Mouse (Mus musculus) CD4-positive helper T cell, adult 2 months (primary cell): ENCODE data around the gene Arglu1.
A peak's percentile ranks its signal among the peaks of the same experiment; 100 is the strongest.

ENCODE experiments used
- DNase-seq: peaks from one replicate; pipeline ENCODE4 v3.0.0-alpha.2; 2012; ENCODE audit warnings: low read depth, missing footprints, low spot score

Arglu1 gene

GRCm38 (mm10) chr8:8690146-8691092 is at the start of gene Arglu1:
Gene Arglu1 (minus strand): TSS chr8:8690521.
- DNase-seq = peak; percentile 95

- no peak for DNase-seq
Observed at GRCm38 (mm10) chr8:8737271-8737670, 47.0 kb upstream of the Arglu1 start.

GRCm38 (mm10) chr8:8736826-8737225 is 46.5 kb upstream of the Arglu1 start:
- no peak for DNase-seq

- peak; percentile 24 for DNase-seq
Observed at GRCm38 (mm10) chr8:8733804-8734203, 43.5 kb upstream of the Arglu1 start.

- no peak for DNase-seq
Observed at GRCm38 (mm10) chr8:8728643-8729042, 38.3 kb upstream of the Arglu1 start.

GRCm38 (mm10) chr8:8726547-8726946 is 36.2 kb upstream of the Arglu1 start:
- DNase-seq = no peak

- DNase-seq = no peak
Observed at GRCm38 (mm10) chr8:8704813-8705212, 14.5 kb upstream of the Arglu1 start.

- DNase-seq = no peak
Observed at GRCm38 (mm10) chr8:8703668-8704067, 13.3 kb upstream of the Arglu1 start.

GRCm38 (mm10) chr8:8700821-8701220 is 10.5 kb upstream of the Arglu1 start:
- DNase-seq = no peak

- DNase-seq = no peak
Observed at GRCm38 (mm10) chr8:8700229-8700628, 9.9 kb upstream of the Arglu1 start.

GRCm38 (mm10) chr8:8689454-8690145 is 721 bp downstream of the Arglu1 start:
- DNase-seq = peak; percentile 81

GRCm38 (mm10) chr8:8688823-8689453 is 1.4 kb downstream of the Arglu1 start:
- no peak for DNase-seq

GRCm38 (mm10) chr8:8685517-8685916 is 4.8 kb downstream of the Arglu1 start:
- peak; percentile 25 for DNase-seq

GRCm38 (mm10) chr8:8682697-8683096 is 7.6 kb downstream of the Arglu1 start:
- no peak for DNase-seq

- no peak for DNase-seq
Observed at GRCm38 (mm10) chr8:8678236-8678635, 12.1 kb downstream of the Arglu1 start.

GRCm38 (mm10) chr8:8674864-8675263 is 15.5 kb downstream of the Arglu1 start:
- DNase-seq = no peak

GRCm38 (mm10) chr8:8661759-8662138 is 28.6 kb downstream of the Arglu1 start:
- DNase-seq = peak; percentile 79

- peak; percentile 92 for DNase-seq
Observed at GRCm38 (mm10) chr8:8661103-8661758, 29.1 kb downstream of the Arglu1 start, which contains the start of gene Efnb2. Gene Efnb2 (minus strand): TSS chr8:8661242.

GRCm38 (mm10) chr8:8660307-8661098 is 29.8 kb downstream of the Arglu1 start:
- no peak for DNase-seq

GRCm38 (mm10) chr8:8659503-8660306 is 30.6 kb downstream of the Arglu1 start:
- DNase-seq = no peak
